Mouse (Mus musculus): ENCODE results near the gene Slc35e4. TPM values are rescaled to one million over a fixed set of nuclear protein-coding genes. Genes with fewer than 3 reads are reported as not detected.

Slc35e4 gene
- total and polyA plus RNA-seq, 2 experiments from 2014 or later = 3.2 to 9.8 TPM

DNA sequence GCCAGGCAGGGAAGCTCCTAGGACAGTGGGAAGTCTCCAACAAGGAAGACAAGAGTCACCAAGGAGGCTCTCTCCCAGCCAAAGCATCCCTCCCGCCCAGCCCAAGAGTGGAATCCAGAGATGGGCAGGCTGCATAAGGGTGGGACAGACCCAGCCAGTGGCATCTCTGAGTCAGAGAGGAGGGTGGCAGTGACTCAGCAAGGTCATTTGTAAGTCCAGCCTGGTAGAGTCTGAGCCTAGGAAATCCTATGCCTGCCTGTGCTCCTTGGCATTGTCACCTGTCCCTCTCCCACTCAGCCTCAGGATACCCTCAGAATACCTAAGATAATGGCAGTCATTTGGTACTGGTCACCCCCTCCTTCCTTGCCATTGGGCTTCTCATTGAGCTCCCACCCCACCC lies 9.0 kb downstream of the Slc35e4 start:
- Histone ChIP-seq H3K27me3 (ENCODE audit: control insufficient read depth, insufficient read depth, low read length) (no peaks in the 10 kb centered on the region), H3K9ac (replicated peaks; ENCODE audit: low read depth, low read length) (no peak overlapping the region), H3K4me3 (ENCODE audit: low read depth, low read length) (no peak overlapping the region), H3K4me2 (ENCODE audit: low read depth, low read length) (no peak overlapping the region), H3K4me1 (ENCODE audit: control insufficient read depth, insufficient read depth) (peaks cover 3% of the 10 kb centered on the region), H3K27ac (ENCODE audit: low read depth) (no peak overlapping the region), H3K36me3 (replicated peaks; ENCODE audit: control insufficient read depth, insufficient read depth, low read length) (peaks cover 5% of the 10 kb centered on the region; the same call in 1 of the 2 replicates), H3K9me3 (replicated peaks; ENCODE audit: control insufficient read depth, low read length) (no peaks in the 10 kb centered on the region)
- TF ChIP-seq CTCF (IDR thresholded peaks at IDR 0.05; ENCODE audit: low read depth) (no peak), EP300 (IDR thresholded peaks at IDR 0.05; ENCODE audit: low read depth) (no peak)
- ATAC-seq (ENCODE audit: insufficient read depth, low read depth) = no peak
- no peak for DNase-seq (ENCODE audit: low spot score)
- 69% methylated on average over 1 of the region's 1 CpGs for WGBS

DNA sequence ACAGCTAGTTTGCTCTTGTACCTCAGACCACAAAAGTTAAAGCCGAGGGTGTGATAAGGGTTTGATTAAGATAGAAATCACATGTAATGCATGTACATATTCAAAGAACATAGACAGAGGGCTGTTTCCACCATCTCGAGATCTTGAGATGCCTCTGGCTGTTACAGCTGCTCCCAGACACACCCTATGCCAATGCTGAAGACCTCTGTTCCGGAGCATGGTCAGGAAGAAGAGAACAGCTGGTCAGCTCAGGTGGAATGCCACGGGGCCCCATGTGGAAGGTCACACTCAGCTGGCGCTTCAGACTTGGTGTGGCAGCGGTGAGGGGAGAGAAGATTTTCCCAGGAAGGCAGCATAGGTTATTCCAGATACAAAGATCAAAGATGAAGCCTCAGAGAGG lies 9.8 kb downstream of the Slc35e4 start:
- Histone ChIP-seq H3K27ac (ENCODE audit: low read depth) (no peak overlapping the region), H3K4me1 (ENCODE audit: control insufficient read depth, insufficient read depth) (peaks cover 3% of the 10 kb centered on the region), H3K27me3 (ENCODE audit: control insufficient read depth, insufficient read depth, low read length) (no peaks in the 10 kb centered on the region), H3K9me3 (replicated peaks; ENCODE audit: control insufficient read depth, low read length) (no peaks in the 10 kb centered on the region), H3K4me2 (ENCODE audit: low read depth, low read length) (no peak overlapping the region), H3K36me3 (replicated peaks; ENCODE audit: control insufficient read depth, insufficient read depth, low read length) (peaks cover 5% of the 10 kb centered on the region; the same call in 1 of the 2 replicates), H3K9ac (replicated peaks; ENCODE audit: low read depth, low read length) (no peak overlapping the region), H3K4me3 (ENCODE audit: low read depth, low read length) (no peak overlapping the region)
- no peak for DNase-seq (ENCODE audit: low spot score)
- 69% methylated on average over 6 of the region's 6 CpGs for WGBS
- ATAC-seq (ENCODE audit: insufficient read depth, low read depth) = no peak
- no peak for TF ChIP-seq CTCF (IDR thresholded peaks at IDR 0.05; ENCODE audit: low read depth)
- TF ChIP-seq EP300 (IDR thresholded peaks at IDR 0.05; ENCODE audit: low read depth) = no peak

DNA sequence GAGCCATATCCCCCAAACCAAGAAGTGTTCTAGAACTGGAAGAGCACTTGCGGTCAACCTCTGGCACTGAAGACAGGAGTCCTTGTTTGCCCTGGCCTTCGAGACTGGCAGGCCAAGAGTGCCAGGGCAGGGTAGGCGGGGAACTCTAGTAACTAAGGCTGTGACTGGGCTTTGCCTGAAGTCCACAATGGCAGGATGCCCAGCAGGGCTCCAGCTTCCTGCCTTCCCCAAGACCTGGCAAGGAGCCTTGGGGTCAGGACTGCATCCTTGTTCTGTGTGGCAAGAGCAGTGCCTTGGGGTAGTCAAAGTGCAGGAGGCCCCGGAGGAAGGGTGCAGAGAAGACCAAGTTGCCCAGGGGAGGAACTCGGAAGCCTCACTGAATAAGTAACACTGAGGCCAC lies 11.4 kb downstream of the Slc35e4 start:
- Histone ChIP-seq H3K4me3 (ENCODE audit: low read depth, low read length) (no peak overlapping the region), H3K4me1 (ENCODE audit: control insufficient read depth, insufficient read depth) (peaks cover 3% of the 10 kb centered on the region), H3K4me2 (ENCODE audit: low read depth, low read length) (no peak overlapping the region), H3K27ac (ENCODE audit: low read depth) (no peak overlapping the region), H3K36me3 (replicated peaks; ENCODE audit: control insufficient read depth, insufficient read depth, low read length) (peaks cover 15% of the 10 kb centered on the region), H3K27me3 (ENCODE audit: control insufficient read depth, insufficient read depth, low read length) (no peaks in the 10 kb centered on the region), H3K9me3 (replicated peaks; ENCODE audit: control insufficient read depth, low read length) (no peaks in the 10 kb centered on the region), H3K9ac (replicated peaks; ENCODE audit: low read depth, low read length) (no peak overlapping the region)
- 61% methylated on average over 5 of the region's 5 CpGs for WGBS
- no peak for TF ChIP-seq CTCF (IDR thresholded peaks at IDR 0.05; ENCODE audit: low read depth)
- no peak for TF ChIP-seq EP300 (IDR thresholded peaks at IDR 0.05; ENCODE audit: low read depth)
- ATAC-seq (ENCODE audit: insufficient read depth, low read depth) = no peak
- no peak for DNase-seq (ENCODE audit: low spot score)

DNA sequence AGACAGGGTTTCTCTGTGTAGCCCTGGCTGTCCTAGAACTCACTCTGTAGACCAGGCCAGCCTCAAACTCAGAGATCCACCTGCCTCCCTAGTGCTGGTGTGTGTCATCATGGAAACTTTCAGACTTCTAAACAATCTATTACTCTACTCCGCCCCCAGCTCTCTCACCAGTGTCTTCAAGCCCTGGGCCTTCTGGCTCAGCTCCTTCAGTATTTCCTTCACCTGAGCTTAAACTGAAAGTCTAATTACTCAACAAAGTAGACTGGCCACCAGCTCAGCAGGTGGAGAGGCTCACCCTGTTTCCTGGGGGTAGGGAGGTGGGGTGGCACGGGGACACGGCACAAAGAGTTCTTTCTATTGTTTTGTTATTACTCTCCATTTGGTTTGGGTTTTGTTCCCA lies 11.9 kb downstream of the Slc35e4 start:
- DNase-seq (ENCODE audit: low spot score) (no peak), ATAC-seq (ENCODE audit: insufficient read depth, low read depth) (no peak)
- Histone ChIP-seq H3K27ac (ENCODE audit: low read depth) (no peak overlapping the region), H3K36me3 (replicated peaks; ENCODE audit: control insufficient read depth, insufficient read depth, low read length) (peaks cover 16% of the 10 kb centered on the region), H3K9ac (replicated peaks; ENCODE audit: low read depth, low read length) (no peak overlapping the region), H3K4me1 (ENCODE audit: control insufficient read depth, insufficient read depth) (peaks cover 3% of the 10 kb centered on the region), H3K9me3 (replicated peaks; ENCODE audit: control insufficient read depth, low read length) (no peaks in the 10 kb centered on the region), H3K4me2 (ENCODE audit: low read depth, low read length) (no peak overlapping the region), H3K27me3 (ENCODE audit: control insufficient read depth, insufficient read depth, low read length) (no peaks in the 10 kb centered on the region), H3K4me3 (ENCODE audit: low read depth, low read length) (no peak overlapping the region)
- TF ChIP-seq CTCF (IDR thresholded peaks at IDR 0.05; ENCODE audit: low read depth) (no peak), EP300 (IDR thresholded peaks at IDR 0.05; ENCODE audit: low read depth) (no peak)
- WGBS = 95% methylated on average over 3 of the region's 3 CpGs

DNA sequence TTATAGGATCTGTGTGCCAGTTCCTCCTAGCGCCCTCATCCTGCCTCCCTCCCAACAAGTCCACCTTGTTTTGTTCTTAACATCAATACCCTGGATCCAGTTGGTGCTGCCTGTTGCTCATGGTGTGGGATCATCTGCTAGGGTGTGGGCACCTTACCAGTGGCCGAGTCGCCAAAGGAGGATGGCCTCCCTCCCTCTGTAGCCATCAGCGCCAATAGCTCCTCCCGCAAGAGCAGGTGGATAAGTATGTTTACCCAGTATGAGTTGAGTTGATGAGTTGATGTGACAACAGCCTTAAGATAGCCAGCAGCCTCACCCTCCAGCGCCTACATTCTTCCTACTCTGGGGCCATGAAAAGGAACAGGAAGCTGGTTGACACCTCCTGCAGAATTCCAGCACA lies 14.2 kb downstream of the Slc35e4 start:
- Histone ChIP-seq H3K9ac (replicated peaks; ENCODE audit: low read depth, low read length) (no peak overlapping the region), H3K9me3 (replicated peaks; ENCODE audit: control insufficient read depth, low read length) (no peaks in the 10 kb centered on the region), H3K4me1 (ENCODE audit: control insufficient read depth, insufficient read depth) (peaks cover 3% of the 10 kb centered on the region), H3K27me3 (ENCODE audit: control insufficient read depth, insufficient read depth, low read length) (no peaks in the 10 kb centered on the region), H3K4me3 (ENCODE audit: low read depth, low read length) (no peak overlapping the region), H3K27ac (ENCODE audit: low read depth) (no peak overlapping the region), H3K36me3 (replicated peaks; ENCODE audit: control insufficient read depth, insufficient read depth, low read length) (peaks cover 19% of the 10 kb centered on the region), H3K4me2 (ENCODE audit: low read depth, low read length) (no peak overlapping the region)
- ATAC-seq (ENCODE audit: insufficient read depth, low read depth) (no peak), DNase-seq (ENCODE audit: low spot score) (no peak)
- TF ChIP-seq CTCF (IDR thresholded peaks at IDR 0.05; ENCODE audit: low read depth) (no peak), EP300 (IDR thresholded peaks at IDR 0.05; ENCODE audit: low read depth) (no peak)
- 60% methylated on average over 6 of the region's 6 CpGs for WGBS

DNA sequence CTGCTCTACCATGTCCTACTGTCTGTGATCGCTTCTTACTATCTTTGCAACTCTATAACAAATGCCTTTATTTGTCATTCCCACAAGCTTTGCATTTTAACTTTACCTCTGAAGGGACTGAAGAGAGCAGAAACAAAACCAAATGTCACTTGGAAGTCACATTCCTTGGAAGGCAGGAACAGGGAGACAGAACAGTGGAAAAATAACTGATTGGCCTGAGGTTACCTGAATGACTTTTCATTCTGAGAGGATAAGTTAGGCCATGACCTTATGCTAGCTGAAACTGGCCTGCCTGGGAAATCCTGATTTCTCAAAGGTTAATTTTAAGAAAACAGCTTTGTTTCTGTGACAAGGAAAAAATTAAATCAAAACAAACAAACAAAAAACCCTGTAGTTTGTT lies 18.5 kb downstream of the Slc35e4 start:
- peaks cover 19% of the 10 kb centered on the region for H3K36me3 ChIP-seq (replicated peaks; ENCODE audit: control insufficient read depth, insufficient read depth, low read length)
- no peak overlapping the region for H3K9ac ChIP-seq (replicated peaks; ENCODE audit: low read depth, low read length)
- no peaks in the 10 kb centered on the region for H3K9me3 ChIP-seq (replicated peaks; ENCODE audit: control insufficient read depth, low read length)
- H3K27me3 ChIP-seq (ENCODE audit: control insufficient read depth, insufficient read depth, low read length) = no peaks in the 10 kb centered on the region
- TF ChIP-seq EP300 (IDR thresholded peaks at IDR 0.05; ENCODE audit: low read depth) (no peak), CTCF (IDR thresholded peaks at IDR 0.05; ENCODE audit: low read depth) (no peak)
- no peak overlapping the region for H3K4me3 ChIP-seq (ENCODE audit: low read depth, low read length)
- H3K4me2 ChIP-seq (ENCODE audit: low read depth, low read length) = no peak overlapping the region
- ATAC-seq (ENCODE audit: insufficient read depth, low read depth) = no peak
- H3K4me1 ChIP-seq (ENCODE audit: control insufficient read depth, insufficient read depth) = 0 out of 2 replicates have a peak, but pooled peaks cover 4% of the 10 kb centered on the region
- WGBS = 78% methylated on average over 1 of the region's 1 CpGs
- no peak for DNase-seq (ENCODE audit: low spot score)
- no peak overlapping the region for H3K27ac ChIP-seq (ENCODE audit: low read depth)

Measured in heart, postnatal 0 days (tissue).